Mouse (Mus musculus) stomach, postnatal 0 days (tissue): Measurements from ENCODE around the gene Idh2.

ENCODE experiments used
- CTCF ChIP-seq: IDR thresholded peaks from 2 replicates; pipeline ENCODE4 v1.5.1; 2016; ENCODE audit warnings: antibody characterized with exemption, low read depth, mild to moderate bottlenecking, moderate library complexity
- EP300 ChIP-seq: optimal IDR thresholded peaks from 2 replicates; pipeline ENCODE3; 2016; ENCODE audit warnings: antibody characterized with exemption

GRCm38 (mm10) chr7:80123672-80124071, 8.5 kb upstream of the Idh2 start:
- no peak for TF ChIP-seq EP300
- TF ChIP-seq CTCF = no peak
